Mouse (Mus musculus) CH12.LX (cell line): Measurements from ENCODE around the gene Galnt6. TPM values are rescaled to one million over a fixed set of nuclear protein-coding genes. Genes with fewer than 3 reads are reported as not detected.

Experiments
- DNase-seq: peaks from one replicate; pipeline ENCODE4 v3.0.0-alpha.2; 2013; ENCODE audit errors: extremely low read depth
- H3K27ac ChIP-seq: 2 replicates; pipeline ENCODE4 v1.5.1; 2012; ENCODE audit warnings: low read depth, mild to moderate bottlenecking, control low read depth, moderate library complexity; ENCODE audit not compliant: insufficient read depth
- H3K27me3 ChIP-seq: replicated peaks from 2 replicates; pipeline ENCODE3; 2012; ENCODE audit warnings: inconsistent platforms
- H3K36me3 ChIP-seq, 2 experiments: replicated peaks in 1 of 2; 2 replicates each; pipeline versions ENCODE3 to v1.6.1; 2012; ENCODE audit warnings: inconsistent platforms in 1 of 2, low read length in 1 of 2, mild to moderate bottlenecking in 1 of 2, mixed read lengths in 1 of 2, moderate library complexity in 1 of 2; ENCODE audit not compliant: control insufficient read depth in 1 of 2, insufficient read depth in 1 of 2
- H3K4me1 ChIP-seq, 2 experiments: 2 replicates each; pipeline ENCODE4 v1.6.1; 2012; ENCODE audit warnings: inconsistent platforms in 1 of 2, moderate library complexity in 1 of 2; ENCODE audit not compliant: insufficient read depth in 2 of 2, control insufficient read depth in 1 of 2
- H3K4me2 ChIP-seq: 2 replicates; pipeline ENCODE4 v1.6.1; 2012; ENCODE audit warnings: low read depth, mild to moderate bottlenecking, control low read depth; ENCODE audit not compliant: poor library complexity, insufficient read depth, severe bottlenecking
- H3K4me3 ChIP-seq, 3 experiments: fragments of 150-350 bp in 1 of 3; sonication (generic) in 1 of 3; replicated peaks in 1 of 3; 2 replicates each; pipeline versions ENCODE3 to v1.5.1; 2011 to 2012; ENCODE audit warnings: low read depth in 2 of 3, low read length in 2 of 3, mild to moderate bottlenecking in 2 of 3, moderate library complexity in 2 of 3, control low read depth in 1 of 3, improper control_type of control experiment in 1 of 3, inconsistent platforms in 1 of 3, mixed read lengths in 1 of 3; ENCODE audit not compliant: poor library complexity in 1 of 3
- H3K79me2 ChIP-seq: replicated peaks from 2 replicates; pipeline ENCODE4 v1.6.1; 2012; ENCODE audit warnings: mild to moderate bottlenecking, moderate library complexity; ENCODE audit not compliant: control insufficient read depth, poor library complexity, insufficient read depth, severe bottlenecking; ENCODE audit errors: extremely low read depth
- H3K9ac ChIP-seq: 2 replicates; pipeline ENCODE4 v1.6.1; 2012; ENCODE audit warnings: low read depth, mild to moderate bottlenecking, control low read depth, moderate library complexity; ENCODE audit not compliant: insufficient read depth
- H3K9me3 ChIP-seq: replicated peaks from 2 replicates; pipeline ENCODE3; 2012; ENCODE audit warnings: low read length, inconsistent platforms, mixed read lengths
- E2F4 ChIP-seq: IDR thresholded peaks from 2 replicates; pipeline ENCODE4 v1.6.1; 2011; ENCODE audit warnings: low read depth, low read length, improper control_type of control experiment; ENCODE audit not compliant: insufficient replicate concordance
- JUND ChIP-seq: conservative IDR thresholded peaks from 2 replicates; pipeline ENCODE4 v1.6.1; 2011; ENCODE audit warnings: low read depth, low read length, improper control_type of control experiment
- MAFK ChIP-seq: IDR thresholded peaks from 2 replicates; pipeline ENCODE4 v1.6.1; 2011; ENCODE audit warnings: low read length, improper control_type of control experiment; ENCODE audit not compliant: insufficient replicate concordance
- MEF2A ChIP-seq: IDR thresholded peaks from 2 replicates; pipeline ENCODE4 v1.6.1; 2014; ENCODE audit warnings: low read depth, mild to moderate bottlenecking, inconsistent platforms, low read length, improper control_type of control experiment, borderline replicate concordance
- NELFE ChIP-seq: IDR thresholded peaks from 2 replicates; pipeline ENCODE4 v1.6.1; 2011; ENCODE audit warnings: low read depth, low read length, improper control_type of control experiment
- NRF1 ChIP-seq: IDR thresholded peaks from 2 replicates; pipeline ENCODE4 v1.6.1; 2014; ENCODE audit warnings: low read depth, mild to moderate bottlenecking, inconsistent platforms, low read length, improper control_type of control experiment, moderate library complexity
- PAX5 ChIP-seq: IDR thresholded peaks from 2 replicates; pipeline ENCODE4 v1.6.1; 2012; ENCODE audit warnings: low read length, inconsistent platforms, mixed read lengths
- RCOR1 ChIP-seq: conservative IDR thresholded peaks from 2 replicates; pipeline ENCODE4 v1.6.1; 2012; ENCODE audit warnings: low read depth, mild to moderate bottlenecking, inconsistent platforms, low read length, improper control_type of control experiment
- UBTF ChIP-seq: IDR thresholded peaks from 2 replicates; pipeline ENCODE4 v1.6.1; 2012; ENCODE audit warnings: low read depth, mild to moderate bottlenecking, inconsistent platforms, low read length, improper control_type of control experiment, moderate library complexity
- USF1 ChIP-seq: IDR thresholded peaks from 2 replicates; pipeline ENCODE4 v1.6.1; 2014; ENCODE audit warnings: low read depth, mild to moderate bottlenecking, inconsistent platforms, low read length, improper control_type of control experiment
- USF2 ChIP-seq: conservative IDR thresholded peaks from 2 replicates; pipeline ENCODE4 v1.6.1; 2011; ENCODE audit warnings: low read depth, low read length, improper control_type of control experiment
- ZC3H11A ChIP-seq: IDR thresholded peaks from 2 replicates; pipeline ENCODE4 v1.6.1; 2012; ENCODE audit warnings: low read depth, mild to moderate bottlenecking, inconsistent platforms, low read length, improper control_type of control experiment
- ZMIZ1 ChIP-seq: IDR thresholded peaks from 2 replicates; pipeline ENCODE4 v1.6.1; 2012; ENCODE audit warnings: low read depth, mild to moderate bottlenecking, inconsistent platforms, low read length, improper control_type of control experiment
- dilution Hi-C: fragments of 300-500 bp; cut with MboI; formaldehyde crosslinking; loops from 2 replicates; pipeline ENCODE4 v1.14.3; 2020; ENCODE audit warnings: low sequenced_read_pairs; ENCODE audit not compliant: extremely low pct_unique_long_range_greater_than_20kb, extremely low pct_ligation_motif_present
- in situ Hi-C: fragments of 300-500 bp; cut with MboI; formaldehyde crosslinking; loops from 3 replicates; pipeline ENCODE4 v1.14.3; 2019; ENCODE audit warnings: low sequenced_read_pairs, low pct_ligation_motif_present, low pct_unique_long_range_greater_than_20kb, mixed read lengths
- polyA plus RNA-seq: library from polyadenylated mRNA; unstranded; fragments of >175 nt; gene quantifications from 2 replicates; pipeline ENCODE4 v1.2.1, GENCODE M21; 2012; ENCODE audit warnings: low read depth; ENCODE audit not compliant: insufficient read length
- total RNA-seq, 2 experiments: library from RNA; depleted of rRNA; stranded (reverse); fragments of 300-350 nt in 1 of 2; fragments of >200 nt in 1 of 2; gene quantifications; 2 replicates each; pipeline ENCODE4 v1.2.3; 2012 to 2014

Galnt6 gene
- total and polyA plus RNA-seq, 3 experiments = 0.58 to 5.0 (median 2.0) TPM

GRCm38 (mm10) chr15:100749751-100750538, 20.8 kb upstream of the Galnt6 start:
- H3K9me3 ChIP-seq = no peaks in the 10 kb centered on the region
- no peak for TF ChIP-seq USF2
- H3K9ac ChIP-seq = no peak overlapping the region
- H3K79me2 ChIP-seq = no peaks in the 10 kb centered on the region
- DNase-seq = no peak
- peaks cover 13% of the 10 kb centered on the region for H3K27me3 ChIP-seq
- H3K27ac ChIP-seq = no peak overlapping the region
- peaks cover 3 to 14% of the 10 kb centered on the region in 2 experiments; a peak in 3 of 4 replicates for H3K4me1 ChIP-seq
- H3K4me2 ChIP-seq = no peak overlapping the region
- dilution Hi-C loops (no loop called here), in situ Hi-C loops (loop anchor here (5.0 kb wide), 1 partner anchor 288 kb away; no protein-coding TSS in a partner anchor)
- no peaks in the 10 kb centered on the region for H3K36me3 ChIP-seq
- H3K4me3 ChIP-seq = no peak overlapping the region

- Histone ChIP-seq H3K9ac (no peak overlapping the region), H3K79me2 (no peaks in the 10 kb centered on the region), H3K27ac (no peak overlapping the region), H3K36me3 (no peaks in the 10 kb centered on the region), H3K9me3 (no peaks in the 10 kb centered on the region), H3K4me1 (peaks cover 3 to 4% of the 10 kb centered on the region in 2 experiments; a peak in 3 of 4 replicates), H3K27me3 (peaks cover 13% of the 10 kb centered on the region), H3K4me3 (no peak overlapping the region), H3K4me2 (no peak overlapping the region)
- TF ChIP-seq USF2 (no peak), ZC3H11A (no peak), JUND (no peak), PAX5 (no peak), RCOR1 (no peak), NRF1 (no peak), NELFE (no peak), ZMIZ1 (no peak), UBTF (no peak), E2F4 (no peak), USF1 (no peak), MEF2A (no peak), MAFK (no peak)
- no peak for DNase-seq
- dilution Hi-C loops = no loop called here
- in situ Hi-C loops = no loop called here
Measured at GRCm38 (mm10) chr15:100748584-100748983, 19.4 kb upstream of the Galnt6 start.
